Comparison of ENCODE assay signal across 8 mouse cellular contexts in genomic region chr19:36057231-36057811, GRCm38 (mm10). TPM values are rescaled to one million over a fixed set of nuclear protein-coding genes. Genes with fewer than 3 reads are reported as not detected.
DNase-seq lines count a peak whose midpoint lies in the region; ATAC-seq and TF ChIP-seq lines count a peak whose summit lies in the region.

Htr7 (minus strand) TSS chr19:36057507.

- TF ChIP-seq CTCF in heart, adult 2 months (IDR thresholded peaks at IDR 0.05) = peak; percentile 33

- DNase-seq in kidney, adult 18-20 months = peak; percentile 5
- no peak for DNase-seq in kidney, adult 11 months
- DNase-seq in embryo, embryonic 10 days (ENCODE audit: low spot score) = peak; percentile 55
- DNase-seq in heart, adult 2 months = peak; percentile 19 to 37
- peak; percentile 47 for DNase-seq in kidney, postnatal 10 days
- peak; percentile 4 for DNase-seq in ovary, postnatal 10 days (ENCODE audit: low spot score)

- H3K4me1 ChIP-seq in heart, adult 2 months (ENCODE audit: control insufficient read depth, insufficient read depth, low read length) = no peaks in the 10 kb centered on the region
- no peaks in the 10 kb centered on the region for H3K4me1 ChIP-seq in liver, embryonic 15.5 days (replicated peaks)

- peak within 1 kb of the TSS; percentile 68 for H3K4me2 ChIP-seq in liver, embryonic 15.5 days

- 2% methylated on average over 83 of the region's 86 CpGs for WGBS in heart, adult 2 months
- WGBS in liver, embryonic 15.5 days (ENCODE audit: insufficient replicate concordance) = 1% methylated on average over 81 of the region's 86 CpGs

- intact Hi-C loops in heart, adult 2 months (cut with DNase I) = no loop called here

- no peak for TF ChIP-seq EP300 in heart, adult 2 months (IDR thresholded peaks at IDR 0.05; ENCODE audit: insufficient read depth, low read depth, low read length)

- no peak within 1 kb of the TSS for H3K27ac ChIP-seq in heart, adult 2 months
- no peak within 1 kb of the TSS for H3K27ac ChIP-seq in liver, embryonic 15.5 days (replicated peaks)

- H3K9me3 ChIP-seq in liver, embryonic 15.5 days (replicated peaks) = no peaks in the 10 kb centered on the region

- TF ChIP-seq POLR2A in heart, adult 2 months (IDR thresholded peaks at IDR 0.05; ENCODE audit: insufficient read depth, low read depth, low read length) = no peak

- peaks cover 8% of the 10 kb centered on the region for H3K27me3 ChIP-seq in heart, adult 2 months (ENCODE audit: control insufficient read depth, insufficient read depth, low read length)
- H3K27me3 ChIP-seq in liver, embryonic 15.5 days = peaks cover 53% of the 10 kb centered on the region

- H3K79me2 ChIP-seq in heart, adult 2 months (replicated peaks; ENCODE audit: control insufficient read depth, insufficient read depth, low read length) = no peaks in the 10 kb centered on the region

- H3K9ac ChIP-seq in heart, adult 2 months (ENCODE audit: low read depth, low read length) = no peak within 1 kb of the TSS; the same call in 1 of the 2 replicates
- no peak within 1 kb of the TSS for H3K9ac ChIP-seq in liver, embryonic 15.5 days

- H3K36me3 ChIP-seq in heart, adult 2 months (ENCODE audit: control insufficient read depth, insufficient read depth, low read length) = no peaks in the 10 kb centered on the region
- H3K36me3 ChIP-seq in liver, embryonic 15.5 days (replicated peaks) = no peaks in the 10 kb centered on the region

- peak within 1 kb of the TSS; percentile 31; the same call in 1 of the 2 replicates for H3K4me3 ChIP-seq in heart, adult 2 months
- peak within 1 kb of the TSS; percentile 47 for H3K4me3 ChIP-seq in liver, embryonic 15.5 days (replicated peaks)

- ATAC-seq in liver, embryonic 15.5 days (ENCODE audit: insufficient read depth) = no peak
- ATAC-seq in monocyte, adult 5-6 weeks (replicated peaks; ENCODE audit: insufficient number of reproducible peaks, low FRiP score, low TSS enrichment, poor library complexity, severe bottlenecking) = no peak

RNA-seq across cellular contexts. Expression of gene Htr7, which starts in this region (rescaled TPM):
- under 1 TPM; 0.39 to 0.42 TPM for total RNA-seq in heart, adult 2 months (2021)
- polyA plus RNA-seq in heart, adult 2 months (2012; rRNA removed) = 0.41 TPM in 2 replicates
- not detected in 2 replicates for polyA plus RNA-seq in liver, embryonic 15.5 days (2015; fragmentation: Nextera tagmentation; extraction: Ambion mirVana)
- not detected in 3 replicates for total RNA-seq in monocyte, adult 5-6 weeks (2017)

Comparison
In these comparisons a context has a peak if more than half of its experiments do, and no peak if none do; other contexts are left out.
1. Peak in DNase-seq and H3K4me3 ChIP-seq in heart, adult 2 months; RNA of the gene not detected or under 1 TPM.